Mouse (Mus musculus): ENCODE data around the gene Gm21775. TPM values are rescaled to one million over a fixed set of nuclear protein-coding genes. Genes with fewer than 3 reads are reported as not detected.
"Not testable (repeated sequence)": the region's sequence is repeated elsewhere in the genome, so short reads cannot be mapped to it uniquely, and the experiment has no call there.

Gene Gm21775
- total RNA-seq (2014; fragmentation: Nextera tagmentation) (not detected in 2 replicates), total RNA-seq (2017) (not detected in 2 replicates), polyA plus RNA-seq (2012) (not detected in 2 replicates)

- not testable (repeated sequence) for ATAC-seq (ENCODE audit: extremely low read depth, insufficient number of reproducible peaks, low FRiP score, poor library complexity, severe bottlenecking); H3K9me3 ChIP-seq (replicated peaks); DNase-seq (ENCODE audit: low spot score); H3K4me1 ChIP-seq (ENCODE audit: insufficient read depth, low read depth, low read length); H3K36me3 ChIP-seq (replicated peaks); H3K4me3 ChIP-seq (ENCODE audit: low read depth, low read length); H3K27me3 ChIP-seq (ENCODE audit: insufficient read depth, low read length)
These were observed at the start of gene Gm21775 for GRCm38 (mm10) chrY:10553153-10553552. Gm21775 (plus strand) TSS chrY:10553453.

- not testable (repeated sequence) for H3K4me1 ChIP-seq (ENCODE audit: insufficient read depth, low read depth, low read length); H3K27me3 ChIP-seq (ENCODE audit: insufficient read depth, low read length); H3K36me3 ChIP-seq (replicated peaks); ATAC-seq (ENCODE audit: extremely low read depth, insufficient number of reproducible peaks, low FRiP score, poor library complexity, severe bottlenecking); H3K4me3 ChIP-seq (ENCODE audit: low read depth, low read length); DNase-seq (ENCODE audit: low spot score); H3K9me3 ChIP-seq (replicated peaks)
These were observed 17.3 kb upstream of the Gm21775 start, which contains the start of gene Gm20737 for GRCm38 (mm10) chrY:10535942-10536341. Gm20737 (minus strand) TSS chrY:10536042.

Other genes starting within 250 kb of the Gm21775 start
- not detected in 2 replicates for gene Gm20834, start 228.9 kb upstream of the Gm21775 start, total RNA-seq (2014; fragmentation: Nextera tagmentation)
- not detected in 2 replicates for gene Gm20834, start 228.9 kb upstream of the Gm21775 start, total RNA-seq (2017)
- not detected in 2 replicates for gene Gm20834, start 228.9 kb upstream of the Gm21775 start, polyA plus RNA-seq (2012)
- not detected in 2 replicates for gene Gm28510, start 140.7 kb upstream of the Gm21775 start, total RNA-seq (2014; fragmentation: Nextera tagmentation)
- gene Gm28510, start 140.7 kb upstream of the Gm21775 start, total RNA-seq (2017) = not detected in 2 replicates
- gene Gm28510, start 140.7 kb upstream of the Gm21775 start, polyA plus RNA-seq (2012) = not detected in 2 replicates
- gene Gm20737, start 17.4 kb upstream of the Gm21775 start, total RNA-seq (2014; fragmentation: Nextera tagmentation) = not detected in 2 replicates
- gene Gm20737, start 17.4 kb upstream of the Gm21775 start, total RNA-seq (2017) = not detected in 2 replicates
- not detected in 2 replicates for gene Gm20737, start 17.4 kb upstream of the Gm21775 start, polyA plus RNA-seq (2012)
- gene Gm21900, start 62.9 kb downstream of the Gm21775 start, total RNA-seq (2014; fragmentation: Nextera tagmentation) = not detected in 2 replicates
- gene Gm21900, start 62.9 kb downstream of the Gm21775 start, total RNA-seq (2017) = not detected in 2 replicates
- gene Gm21900, start 62.9 kb downstream of the Gm21775 start, polyA plus RNA-seq (2012) = not detected in 2 replicates
- not detected in 2 replicates for gene Gm20777, start 199.0 kb downstream of the Gm21775 start, total RNA-seq (2014; fragmentation: Nextera tagmentation)
- not detected in 2 replicates for gene Gm20777, start 199.0 kb downstream of the Gm21775 start, total RNA-seq (2017)
- not detected in 2 replicates for gene Gm20777, start 199.0 kb downstream of the Gm21775 start, polyA plus RNA-seq (2012)

Data from G1E (cell line).